Mouse (Mus musculus) T-helper 2 cell (primary cell): ENCODE measurements around the gene Ifit1bl1.
"Not testable (repeated sequence)": the region's sequence is repeated elsewhere in the genome, so short reads cannot be mapped to it uniquely, and the experiment has no call there.

Experiments
- in situ Hi-C: fragments of 300-600 bp; cut with MboI, MseI; formaldehyde crosslinking; loops from one replicate; pipeline ENCODE4 v1.15.1; 2025; ENCODE audit warnings: high pct_unique_total_duplicates

Ifit1bl1 gene

DNA sequence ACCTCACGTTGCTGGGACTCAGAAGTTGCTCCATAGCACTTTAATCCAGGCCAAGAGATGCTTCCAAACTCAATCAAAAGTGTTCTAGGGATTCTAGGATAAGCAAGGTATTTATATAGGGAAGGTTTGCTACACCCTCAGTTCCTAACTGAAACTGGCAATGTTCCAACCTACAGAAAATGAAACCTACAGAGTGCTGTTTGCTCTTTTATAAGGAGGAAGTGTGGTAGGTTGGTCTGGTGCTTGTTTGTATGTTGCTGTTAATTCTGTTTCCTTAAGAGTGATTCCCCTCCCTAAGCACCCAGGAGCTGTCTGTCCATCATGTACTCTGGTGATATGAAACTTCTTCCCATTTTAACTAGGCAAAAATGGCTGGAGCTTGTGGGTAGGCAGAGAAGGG lies at the start of gene Ifit1bl1:
Gene Ifit1bl1 (minus strand): TSS at position 69 of the 400 bp plus-strand sequence.
- in situ Hi-C loops: loop anchor here (10.0 kb wide), 1 partner anchor 47 kb away; the partner anchor contains the start of gene Ifit2

DNA sequence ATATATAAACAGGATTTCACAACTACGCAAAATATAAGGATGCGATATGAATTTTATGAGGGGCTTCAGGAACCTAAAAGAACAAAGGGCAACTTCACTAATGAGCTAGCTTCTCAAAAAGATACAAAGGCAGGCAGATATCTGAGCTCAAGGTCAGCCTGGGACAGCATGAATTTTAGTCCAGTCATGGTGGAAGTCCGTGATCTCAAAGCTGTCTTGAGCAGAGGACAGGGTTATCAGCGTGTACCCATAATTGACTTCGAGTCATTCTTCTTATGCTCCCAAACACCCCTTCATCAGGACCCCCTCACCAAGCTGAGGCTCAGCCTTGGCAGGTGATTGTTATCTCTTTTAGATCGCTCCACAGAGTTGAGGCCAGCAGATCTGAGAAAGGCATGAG lies 49.2 kb upstream of the Ifit1bl1 start:
- in situ Hi-C loops: no loop called here

GRCm38 (mm10) chr19:34650276-34650675 lies 48.5 kb upstream of the Ifit1bl1 start:
- in situ Hi-C loops: no loop called here

DNA sequence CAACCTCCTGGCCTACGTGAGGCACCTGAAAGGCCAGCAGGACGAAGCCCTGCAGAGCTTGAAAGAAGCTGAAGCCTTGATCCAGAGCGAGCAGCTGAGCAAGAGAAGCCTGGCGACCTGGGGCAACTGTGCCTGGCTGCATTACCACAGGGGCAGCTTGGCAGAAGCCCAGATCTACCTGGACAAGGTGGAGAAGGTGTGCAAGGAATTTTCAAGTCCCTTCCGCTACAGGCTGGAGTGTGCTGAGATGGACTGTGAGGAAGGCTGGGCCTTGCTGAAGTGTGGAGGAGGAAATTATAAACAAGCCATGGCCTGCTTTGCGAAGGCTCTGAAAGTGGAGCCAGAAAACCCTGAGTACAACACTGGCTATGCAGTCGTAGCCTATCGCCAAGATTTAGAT lies 45.9 kb upstream of the Ifit1bl1 start:
- in situ Hi-C loops: not testable (repeated sequence)

DNA sequence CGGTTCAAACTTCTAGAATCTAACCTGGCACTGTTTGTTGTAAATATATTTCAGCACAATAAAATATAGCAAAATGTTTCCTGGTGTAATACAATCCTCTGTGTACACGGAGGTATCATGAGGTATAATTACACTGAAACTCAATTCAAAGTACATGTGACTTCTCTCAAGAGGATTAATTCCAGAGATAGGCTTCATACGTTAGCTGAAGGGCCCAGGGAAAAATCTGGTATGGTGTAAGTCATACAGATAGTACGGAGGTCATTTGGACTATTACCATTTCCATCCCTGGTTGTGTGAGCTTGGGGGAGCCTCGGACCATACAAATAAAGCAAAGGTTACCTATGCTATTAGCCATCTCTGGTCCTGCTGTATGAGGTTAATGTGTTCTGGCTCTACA lies 40.9 kb upstream of the Ifit1bl1 start:
- in situ Hi-C loops: no loop called here

- in situ Hi-C loops: no loop called here
Measured at GRCm38 (mm10) chr19:34640623-34641022, 38.9 kb upstream of the Ifit1bl1 start, which contains the start of the genes Ifit1bl2 and Ifit1. Ifit1bl2 (minus strand) TSS chr19:34640743. Ifit1 (plus strand) TSS chr19:34640871.

GRCm38 (mm10) chr19:34636933-34637557 lies 35.3 kb upstream of the Ifit1bl1 start:
- in situ Hi-C loops: loop anchor here (5.0 kb wide), 1 partner anchor 90 kb away; no protein-coding TSS in a partner anchor

- in situ Hi-C loops: no loop called here
Measured at GRCm38 (mm10) chr19:34633484-34633883, 31.7 kb upstream of the Ifit1bl1 start.

DNA sequence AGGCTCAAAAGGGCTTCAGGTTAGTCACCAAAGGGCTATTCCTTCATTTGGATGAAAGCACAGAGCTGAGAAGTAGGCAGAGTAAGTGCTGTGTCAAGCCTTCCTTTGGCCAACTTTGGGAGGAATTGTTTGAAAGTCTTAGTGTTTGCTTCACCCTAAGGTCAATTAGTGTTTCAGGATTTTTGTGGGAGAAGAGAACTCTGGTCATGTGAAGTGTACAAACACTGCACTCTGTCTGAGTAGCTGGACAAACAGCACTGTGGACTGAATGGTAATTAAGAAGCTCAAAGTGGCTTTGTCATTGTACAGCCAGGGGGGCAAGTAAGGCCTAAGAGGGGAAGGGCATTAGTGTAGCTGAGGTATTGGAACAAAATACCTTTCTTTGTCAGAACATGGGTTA lies 29.7 kb upstream of the Ifit1bl1 start:
- in situ Hi-C loops: no loop called here

- in situ Hi-C loops: no loop called here
Measured at GRCm38 (mm10) chr19:34627496-34627895, 25.7 kb upstream of the Ifit1bl1 start.

DNA sequence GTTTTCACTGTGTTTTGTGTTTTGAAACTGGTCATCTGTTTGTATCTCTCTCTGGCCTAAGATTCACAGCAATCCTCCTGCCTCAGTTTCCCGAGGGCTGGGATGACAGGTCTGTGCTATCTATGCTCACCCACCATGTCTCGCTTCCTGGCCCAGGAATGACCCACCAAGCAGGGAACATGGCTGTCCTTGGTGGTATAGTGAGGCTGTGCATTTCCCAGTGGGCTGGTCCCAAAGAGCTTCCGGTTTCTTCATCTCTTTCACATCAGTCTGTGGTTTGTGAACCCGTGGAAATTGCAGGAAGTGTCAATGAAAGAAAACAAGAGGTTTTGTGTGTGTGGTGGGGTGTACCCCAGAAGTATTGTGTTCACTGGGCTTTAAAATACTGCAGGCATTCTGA lies 22.9 kb upstream of the Ifit1bl1 start:
- in situ Hi-C loops: no loop called here

DNA sequence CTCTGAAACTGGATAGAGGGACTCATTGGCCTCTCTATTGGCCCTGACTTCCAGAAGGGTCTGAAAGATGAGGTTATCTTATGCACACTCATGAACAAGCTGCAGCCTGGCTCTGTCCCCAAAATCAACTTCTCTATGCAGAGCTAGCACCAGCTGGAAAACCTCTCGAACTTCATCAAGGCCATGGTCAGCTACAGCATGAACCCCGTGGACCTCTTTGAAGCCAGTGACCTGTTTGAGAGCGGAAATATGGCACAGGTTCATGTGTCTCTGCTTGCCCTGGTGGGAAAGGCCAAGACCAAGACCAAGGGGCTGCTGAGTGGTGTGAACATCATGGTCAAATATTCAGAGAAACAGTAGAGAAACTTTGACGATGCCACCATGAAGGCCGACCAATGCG lies 22.0 kb upstream of the Ifit1bl1 start:
- in situ Hi-C loops: no loop called here

GRCm38 (mm10) chr19:34620871-34621270 lies 19.1 kb upstream of the Ifit1bl1 start:
- in situ Hi-C loops: no loop called here

- in situ Hi-C loops: not testable (repeated sequence)
Measured at GRCm38 (mm10) chr19:34612243-34613001, 10.7 kb upstream of the Ifit1bl1 start.

GRCm38 (mm10) chr19:34610118-34610517 lies 8.4 kb upstream of the Ifit1bl1 start:
- in situ Hi-C loops: not testable (repeated sequence)

DNA sequence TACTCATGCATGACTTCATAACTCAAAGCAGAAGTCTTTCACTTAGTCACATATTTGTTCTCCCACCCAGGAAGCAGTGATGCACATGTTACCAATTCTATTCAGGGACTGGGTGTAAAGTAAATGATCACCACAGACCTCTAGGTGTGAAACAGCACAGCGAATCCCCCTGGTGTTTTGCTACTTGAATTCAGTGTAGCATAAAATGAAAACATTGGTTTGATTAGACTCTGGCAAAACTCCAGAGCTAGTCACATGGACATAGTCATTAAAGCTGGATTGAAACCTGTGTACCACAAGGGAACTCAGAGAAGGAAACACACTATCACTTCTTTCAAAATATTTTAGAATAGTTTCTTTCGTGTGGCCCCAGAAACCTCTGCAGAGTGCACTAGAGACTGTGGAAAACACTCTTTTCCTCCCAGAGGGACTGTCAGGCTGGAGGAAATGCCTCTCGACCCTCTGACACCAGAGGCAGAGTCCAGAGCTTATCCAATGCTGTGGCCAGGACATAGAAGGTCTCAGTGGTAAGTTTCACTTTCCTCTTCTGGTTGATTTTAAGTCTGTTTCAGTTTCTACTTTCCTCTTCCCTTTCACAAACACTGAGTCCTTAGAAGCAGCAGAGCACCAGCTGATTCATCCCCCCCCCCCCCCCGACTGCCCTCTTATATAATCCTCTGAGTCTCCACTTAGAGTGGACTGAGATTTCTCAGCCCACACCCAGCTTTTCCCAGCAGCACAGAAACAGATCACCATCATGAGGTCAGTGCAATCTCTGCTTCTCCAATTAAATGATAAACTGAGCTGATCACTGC lies 5.7 kb upstream of the Ifit1bl1 start, which contains the start of gene Ifit3b:
Gene Ifit3b (plus strand): TSS at position 734 of the 815 bp plus-strand sequence.
- in situ Hi-C loops: loop anchor here (10.0 kb wide), 1 partner anchor 53 kb away; the partner anchor contains the start of gene Ifit2

- in situ Hi-C loops: loop anchor here (10.0 kb wide), 1 partner anchor 51 kb away; the partner anchor contains the start of gene Ifit2
Measured at GRCm38 (mm10) chr19:34605472-34605871, 3.7 kb upstream of the Ifit1bl1 start.

DNA sequence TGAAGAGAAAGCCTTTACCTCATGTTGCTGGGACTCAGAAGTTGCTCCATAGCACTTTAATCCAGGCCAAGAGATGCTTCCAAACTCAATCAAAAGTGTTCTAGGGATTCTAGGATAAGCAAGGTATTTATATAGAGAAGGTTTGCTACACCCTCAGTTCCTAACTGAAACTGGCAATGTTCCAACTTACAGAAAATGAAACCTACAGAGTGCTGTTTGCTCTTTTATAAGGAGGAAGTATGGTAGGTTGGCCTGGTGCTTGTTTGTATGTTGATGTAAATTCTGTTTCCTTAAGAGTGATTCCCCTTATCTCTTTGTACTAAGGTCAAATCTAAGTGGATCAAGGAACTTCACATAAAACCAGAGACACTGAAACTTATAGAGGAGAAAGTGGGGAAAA lies 2.5 kb downstream of the Ifit1bl1 start:
- in situ Hi-C loops: not testable (repeated sequence)

DNA sequence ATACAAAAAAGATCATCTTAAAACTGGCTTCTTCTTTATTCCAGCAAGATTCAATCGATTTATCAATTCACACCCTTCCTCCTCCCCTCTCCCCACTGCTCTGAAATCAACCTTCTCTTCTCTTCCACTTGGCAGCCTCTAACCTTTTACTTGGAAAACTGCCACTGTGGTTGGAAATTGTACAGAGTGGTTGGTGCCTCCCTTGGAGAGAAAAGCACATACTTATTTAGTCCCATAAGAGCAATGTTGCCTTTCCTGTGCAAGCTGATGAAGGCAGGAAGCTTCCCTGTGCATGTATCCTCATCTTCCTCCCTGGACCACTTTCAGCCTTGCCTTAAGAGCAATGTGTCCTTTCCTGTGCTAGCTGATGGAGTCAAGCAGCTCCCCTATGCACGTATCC lies 3.4 kb downstream of the Ifit1bl1 start:
- in situ Hi-C loops: no loop called here

GRCm38 (mm10) chr19:34596811-34597210 lies 4.9 kb downstream of the Ifit1bl1 start:
- in situ Hi-C loops: no loop called here

DNA sequence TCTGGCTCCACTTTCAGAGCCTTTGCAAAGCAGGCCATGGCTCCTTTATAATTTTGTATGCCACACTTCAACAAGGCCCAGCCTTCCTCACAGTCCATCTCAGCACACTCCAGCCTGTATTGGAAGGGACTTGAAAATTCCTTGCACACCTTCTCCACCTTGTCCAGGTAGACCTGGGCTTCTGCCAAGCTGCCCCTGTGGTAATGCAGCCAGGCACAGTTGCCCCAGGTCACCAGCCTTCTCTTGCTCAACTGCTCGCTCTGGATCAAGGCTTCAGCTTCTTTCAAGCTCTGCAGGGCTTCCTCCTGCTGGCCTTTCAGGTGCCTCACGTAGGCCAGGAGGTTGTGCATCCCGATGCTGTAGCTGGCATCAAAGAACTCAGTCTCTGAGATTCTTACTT lies 7.2 kb downstream of the Ifit1bl1 start:
- in situ Hi-C loops: not testable (repeated sequence)

DNA sequence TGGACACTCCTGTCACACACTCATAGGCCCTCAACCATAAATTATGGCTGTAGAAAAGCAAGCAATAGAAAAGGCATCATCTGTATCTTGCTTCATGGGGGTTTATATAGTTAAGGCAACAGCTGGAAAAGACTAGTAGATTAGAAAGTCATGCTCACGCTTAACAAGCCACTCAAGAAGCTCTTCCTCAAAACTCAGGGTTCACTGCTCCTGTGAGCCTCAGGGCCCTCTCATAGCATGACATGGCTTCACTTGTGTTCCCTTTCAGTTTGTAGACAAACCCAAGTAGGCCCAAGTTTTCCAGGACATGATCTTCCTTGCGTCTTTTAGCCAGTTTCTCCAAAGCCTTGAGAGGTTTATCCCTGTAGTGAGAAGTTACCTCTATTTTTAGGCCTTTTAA lies 8.3 kb downstream of the Ifit1bl1 start:
- in situ Hi-C loops: no loop called here
